Mouse (Mus musculus) megakaryocyte, adult 5-6 weeks (primary cell): ENCODE data around the gene Cd63. TPM values are rescaled to one million over a fixed set of nuclear protein-coding genes. Genes with fewer than 3 reads are reported as not detected.

Source experiments
- ATAC-seq: 2 replicates; pipeline ENCODE4 v1.8.0; 2016; ENCODE audit warnings: mild to moderate bottlenecking, inconsistent platforms; ENCODE audit not compliant: poor library complexity, severe bottlenecking
- total RNA-seq, 2 experiments: library from RNA; stranded (forward) in 1 of 2; stranded (reverse) in 1 of 2; fragments of 153-499, 151-499 nt in 1 of 2; fragments of 221-1000, 200-1000 nt in 1 of 2; gene quantifications; 2 replicates each; pipeline versions ENCODE4 v1.2.3 to v1.2.4; 2015 to 2017

The Cd63 gene
- 60.5 and 76.0 TPM in 2 replicates for total RNA-seq (2015)
- total RNA-seq (2017), result 46.8 and 47.1 TPM in 2 replicates

GRCm38 (mm10) chr10:128900698-128901097, at the start of gene Cd63:
Cd63 (plus strand) TSS chr10:128900989.
- peak; percentile 61 for ATAC-seq

- peak; percentile 47; the same call in 1 of the 2 replicates for ATAC-seq
These were observed 39.6 kb upstream of the Cd63 start for GRCm38 (mm10) chr10:128861176-128861575.

- ATAC-seq, result no peak
These were observed 34.7 kb upstream of the Cd63 start for GRCm38 (mm10) chr10:128866042-128866441.

GRCm38 (mm10) chr10:128866518-128866917, 34.3 kb upstream of the Cd63 start:
- no peak for ATAC-seq

- no peak for ATAC-seq
These were observed 30.4 kb upstream of the Cd63 start for GRCm38 (mm10) chr10:128870341-128870740.

DNA sequence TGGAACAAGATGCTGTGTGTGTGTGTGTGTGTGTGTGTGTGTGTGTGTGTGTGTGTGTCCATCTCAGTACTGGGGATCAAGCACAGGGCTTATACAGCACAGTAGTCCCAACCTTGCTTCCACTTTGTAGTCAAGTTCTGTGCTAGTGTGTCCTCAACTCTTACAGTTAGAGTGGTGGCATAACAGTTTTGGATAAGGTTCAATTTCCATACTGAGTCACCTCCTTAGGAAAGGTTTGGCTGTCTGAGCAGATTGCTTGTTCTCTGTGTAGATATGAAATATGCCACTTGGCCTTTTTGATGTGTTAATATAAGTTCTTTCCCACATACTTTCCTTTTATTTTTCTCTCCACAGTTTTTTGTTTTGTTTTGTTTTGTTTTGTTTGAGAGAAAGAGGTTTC, 22.5 kb upstream of the Cd63 start:
- no peak for ATAC-seq

GRCm38 (mm10) chr10:128878811-128879210, 22.0 kb upstream of the Cd63 start:
- ATAC-seq, result no peak

DNA sequence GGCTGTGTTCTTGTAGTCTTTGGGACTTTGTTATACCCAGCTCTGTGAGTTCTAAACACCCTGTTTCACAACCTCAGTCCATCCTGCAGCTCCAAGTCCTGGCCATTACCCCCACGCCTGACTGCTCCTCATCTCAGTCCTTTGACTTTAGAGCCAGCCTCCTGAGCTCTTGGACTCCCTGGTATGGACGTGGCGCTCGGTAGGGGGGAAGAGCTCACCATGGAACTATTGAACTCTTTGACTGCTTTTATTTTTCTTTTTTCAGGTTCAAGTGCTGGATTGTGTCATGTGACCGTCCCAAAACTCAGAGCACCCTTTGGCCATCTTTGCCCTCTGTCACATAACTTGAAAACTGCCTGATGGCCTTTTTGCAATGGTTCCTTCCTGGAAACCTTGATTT, 18.7 kb upstream of the Cd63 start:
- ATAC-seq, result no peak

GRCm38 (mm10) chr10:128888941-128889827, 11.6 kb upstream of the Cd63 start:
- ATAC-seq, result peak; percentile 29; the same call in 1 of the 2 replicates

DNA sequence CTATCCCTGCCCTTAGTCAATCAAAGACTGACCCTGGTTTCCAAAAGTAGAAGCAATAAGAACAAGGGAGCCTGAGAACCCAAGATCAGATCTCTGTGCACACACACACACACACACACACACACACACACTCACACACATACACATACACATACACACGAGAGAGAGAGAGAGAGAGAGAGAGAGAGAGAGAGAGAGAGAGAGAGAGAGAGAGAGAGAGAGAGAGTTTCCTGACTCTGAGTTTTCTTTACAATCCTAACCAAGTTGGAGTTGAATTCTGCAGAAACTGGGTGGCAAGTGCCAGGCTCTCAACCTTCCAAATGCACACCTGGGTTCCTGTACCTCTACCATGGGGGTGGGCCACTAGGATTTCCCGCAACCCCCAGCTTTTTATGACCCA, 10.9 kb upstream of the Cd63 start:
- no peak for ATAC-seq

DNA sequence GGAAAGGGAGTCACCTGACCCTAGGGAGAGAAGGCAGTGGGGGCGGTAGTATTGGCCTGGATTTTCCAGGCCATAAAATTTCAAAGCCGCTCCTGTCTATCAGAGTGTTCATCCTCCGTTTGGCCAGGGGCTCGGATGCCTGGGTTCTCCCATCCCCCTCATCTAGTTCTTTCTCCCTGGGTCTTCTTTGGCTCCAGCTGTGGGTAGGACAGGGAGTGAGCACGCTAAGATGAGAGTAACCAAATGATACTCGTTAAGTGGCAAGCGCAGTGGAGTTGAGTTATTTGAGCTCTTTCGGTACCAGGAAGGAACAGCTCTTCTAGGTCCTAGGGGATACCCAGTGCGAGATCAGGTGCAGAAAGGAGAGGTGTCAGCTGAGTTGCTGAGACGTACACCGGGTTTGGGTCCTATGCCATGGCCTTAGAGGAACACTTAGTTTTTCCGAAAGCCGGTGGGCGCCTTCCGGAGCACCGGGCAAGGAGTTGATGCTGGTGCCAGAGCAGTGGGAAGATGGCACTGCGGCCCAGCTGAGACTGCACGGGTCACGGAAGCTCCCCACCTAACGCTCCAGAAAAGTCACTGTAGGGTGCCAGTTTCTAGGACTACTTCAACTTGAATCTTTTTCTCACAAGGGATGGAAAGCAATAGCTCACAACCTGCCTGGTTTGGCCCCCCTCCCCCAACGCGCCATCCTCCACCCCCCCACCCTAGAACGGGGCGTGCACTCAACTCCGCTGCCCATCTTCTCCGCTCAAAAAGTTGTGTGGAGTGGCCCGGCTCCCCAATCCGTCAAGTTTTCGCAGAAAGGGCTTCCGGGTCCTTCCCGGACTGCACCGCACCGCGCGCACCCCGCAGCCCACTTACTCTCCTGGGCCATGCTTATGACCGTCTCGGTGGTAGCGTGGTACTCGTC, 10.2 kb upstream of the Cd63 start:
- ATAC-seq, result peak; percentile 8

GRCm38 (mm10) chr10:128891296-128892094, 9.3 kb upstream of the Cd63 start, which contains the start of gene Gdf11:
Gdf11 (minus strand) TSS chr10:128891718.
- ATAC-seq, result peak; percentile 45

GRCm38 (mm10) chr10:128892246-128892645, 8.5 kb upstream of the Cd63 start:
- ATAC-seq, result no peak

GRCm38 (mm10) chr10:128895437-128895836, 5.4 kb upstream of the Cd63 start:
- peak; percentile 72 for ATAC-seq

DNA sequence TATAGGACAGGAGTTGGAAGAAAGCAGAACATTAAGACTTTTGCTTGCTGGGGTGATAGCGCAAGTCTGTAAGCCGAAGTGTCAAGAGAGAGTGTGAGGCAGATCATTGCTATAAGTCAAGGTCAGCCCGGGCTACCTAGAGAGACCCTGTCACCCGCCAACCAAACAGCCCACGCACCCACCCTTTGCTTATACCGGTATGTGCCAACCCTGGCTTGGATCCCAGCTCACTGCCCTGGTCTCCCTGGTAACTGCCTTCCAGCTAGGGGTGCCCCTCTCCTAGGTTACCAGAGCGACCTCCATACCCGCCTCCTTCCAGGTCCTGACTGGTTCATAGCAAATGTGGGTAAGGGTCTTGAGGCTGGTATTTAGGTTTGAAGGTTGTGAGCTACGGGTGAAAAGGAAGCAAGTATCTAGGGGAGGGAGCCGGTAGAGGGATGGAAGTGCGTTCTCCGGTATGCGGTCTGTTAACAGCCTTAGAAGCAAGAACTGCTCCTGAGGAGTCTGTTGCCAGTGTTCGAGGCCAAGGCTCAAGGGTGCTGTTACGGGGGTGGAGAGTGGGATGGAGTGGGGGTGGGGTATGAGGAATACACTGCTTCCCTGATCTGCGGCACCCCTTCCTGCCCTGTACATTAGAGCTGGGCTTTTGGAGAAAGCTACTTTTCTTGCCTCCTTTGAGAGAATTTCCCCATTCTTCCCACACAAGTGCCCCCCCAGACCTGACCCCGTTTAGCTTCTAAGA, 4.7 kb upstream of the Cd63 start:
- no peak for ATAC-seq

DNA sequence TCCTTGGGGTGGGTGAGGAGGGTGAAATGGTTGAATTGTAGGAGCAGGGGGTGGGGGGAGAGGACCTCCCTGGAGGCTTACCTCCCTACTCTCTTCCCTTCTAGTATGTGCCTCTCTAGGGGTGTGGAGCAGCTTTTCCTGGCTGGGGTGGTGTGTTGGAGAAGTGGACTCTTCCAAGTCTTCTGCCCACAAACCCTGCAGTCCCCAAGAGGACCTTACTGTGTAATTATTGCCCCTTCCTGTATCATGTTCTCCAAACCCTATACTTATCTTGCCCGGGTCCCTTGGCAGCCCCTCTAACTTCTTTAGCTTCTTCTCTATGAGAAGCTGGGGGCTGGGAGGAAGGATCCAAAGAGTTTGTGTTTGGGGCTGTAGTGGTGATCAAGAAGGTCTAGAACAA, 4.0 kb upstream of the Cd63 start:
- ATAC-seq, result no peak

GRCm38 (mm10) chr10:128897501-128897900, 3.3 kb upstream of the Cd63 start:
- ATAC-seq, result no peak

DNA sequence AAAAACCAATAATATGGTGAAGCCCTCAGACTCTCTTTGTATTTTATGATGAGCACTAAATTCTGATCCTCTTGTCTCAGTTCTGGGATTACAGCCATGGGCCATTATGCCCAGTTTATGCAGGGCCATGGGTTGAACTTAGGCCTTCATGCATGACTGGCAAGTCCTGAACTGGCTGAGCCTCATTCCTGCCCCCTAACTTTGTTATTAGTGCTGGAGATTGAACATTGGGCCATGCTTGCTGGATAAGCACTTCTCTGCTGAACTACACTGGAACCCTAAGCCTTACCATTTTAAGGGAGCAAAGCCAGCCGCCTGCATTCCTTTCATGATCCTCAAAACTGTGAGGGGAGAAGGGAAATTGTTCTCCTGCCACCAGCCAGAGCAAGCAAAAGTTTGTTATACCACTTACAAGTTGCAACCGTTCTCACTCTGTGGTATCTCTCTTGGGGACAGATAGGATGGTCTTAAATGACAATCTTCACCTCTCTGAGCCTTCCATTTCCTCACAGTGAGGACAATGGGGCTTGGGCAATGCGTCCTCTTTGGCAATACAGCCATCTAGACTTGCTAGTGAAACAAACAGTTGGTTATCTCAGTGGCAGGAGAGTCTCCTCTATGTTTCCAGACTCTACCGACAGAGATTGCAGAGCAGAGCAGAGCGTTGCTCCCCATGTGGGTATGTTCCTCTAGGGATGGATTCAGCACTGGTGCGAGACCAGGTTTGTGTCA, 864 bp upstream of the Cd63 start:
- peak; percentile 34 for ATAC-seq

DNA sequence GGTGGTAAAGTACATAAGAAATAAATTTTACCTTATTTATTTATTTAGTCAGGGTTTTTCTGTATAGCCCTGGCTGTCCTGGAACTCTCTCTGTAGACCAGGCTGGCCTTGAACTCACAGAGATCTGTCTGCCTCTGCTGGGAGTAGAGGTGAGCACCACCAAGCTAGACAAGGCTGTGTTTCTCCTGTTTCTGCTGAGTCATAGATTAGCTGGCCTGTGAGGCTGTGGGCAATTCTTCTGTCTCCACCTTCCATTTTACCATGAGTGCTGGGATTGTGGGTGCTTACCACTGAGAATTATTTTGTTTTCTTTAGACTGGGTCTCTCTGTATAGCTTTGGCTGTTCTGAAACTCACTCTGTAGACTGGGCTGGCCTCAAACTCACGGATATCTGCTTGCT, 620 bp downstream of the Cd63 start:
- peak; percentile 41; the same call in 1 of the 2 replicates for ATAC-seq
